Mouse (Mus musculus): ENCODE results near the gene Plxnc1. TPM values are rescaled to one million over a fixed set of nuclear protein-coding genes. Genes with fewer than 3 reads are reported as not detected.

Gene Plxnc1
- polyA plus RNA-seq, 1 experiment from 2014 or later, result 3.7 TPM

DNA sequence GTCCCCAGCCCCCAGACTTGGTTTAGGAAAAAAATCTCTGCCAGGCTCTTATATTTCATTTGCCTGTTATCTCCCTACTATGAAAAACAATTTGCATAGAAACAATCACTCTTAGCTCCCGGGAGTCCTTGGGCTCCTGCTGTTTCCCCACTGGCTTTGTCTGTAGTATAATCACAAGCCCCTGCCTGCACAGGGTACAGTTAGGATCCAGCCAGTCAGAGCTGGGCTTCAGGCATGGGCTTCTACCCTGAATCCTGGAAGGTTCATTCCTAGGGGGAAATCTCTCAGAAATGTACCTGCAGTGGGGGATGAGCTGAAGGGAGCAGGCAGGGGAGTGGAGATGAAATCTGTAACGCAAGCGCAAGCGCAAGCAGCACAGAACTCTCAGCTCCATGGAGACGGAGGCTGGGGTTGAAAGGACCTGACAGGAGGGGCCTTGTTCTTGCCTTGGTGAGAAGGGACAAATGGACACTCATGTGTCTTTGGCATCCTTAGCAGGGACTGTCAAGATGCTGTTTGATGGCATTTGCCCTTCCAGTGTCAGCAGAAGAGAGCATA, 33.7 kb upstream of the Plxnc1 start:
- no peak for DNase-seq (ENCODE audit: low spot score)
- no peaks in the 10 kb centered on the region for H3K27me3 ChIP-seq (replicated peaks; ENCODE audit: control insufficient read depth, insufficient read depth, low read length)
- H3K27ac ChIP-seq (replicated peaks; ENCODE audit: low read depth, low read length), result no peak overlapping the region
- no peak overlapping the region for H3K4me3 ChIP-seq (ENCODE audit: low read depth, low read length)
- H3K9ac ChIP-seq (ENCODE audit: low read depth, low read length), result no peak overlapping the region
- WGBS, result 43% methylated on average over 5 of the region's 5 CpGs
- H3K4me2 ChIP-seq (ENCODE audit: low read depth, low read length), result no peak overlapping the region
- no peaks in the 10 kb centered on the region for H3K36me3 ChIP-seq (ENCODE audit: control insufficient read depth, insufficient read depth, low read length)
- no peaks in the 10 kb centered on the region for H3K4me1 ChIP-seq (ENCODE audit: control insufficient read depth, insufficient read depth, low read length)
- H3K9me3 ChIP-seq (ENCODE audit: control insufficient read depth, low read length), result 0 out of 2 replicates have a peak, but pooled peaks cover 3% of the 10 kb centered on the region
- ATAC-seq (ENCODE audit: low read depth), result no peak

- WGBS, result 61% methylated on average over 5 of the region's 5 CpGs
These were observed 31.7 kb upstream of the Plxnc1 start for GRCm38 (mm10) chr10:94976329-94976728.

GRCm38 (mm10) chr10:94975099-94975496, 30.5 kb upstream of the Plxnc1 start:
- Histone ChIP-seq H3K27me3 (replicated peaks; ENCODE audit: control insufficient read depth, insufficient read depth, low read length) (no peaks in the 10 kb centered on the region), H3K27ac (replicated peaks; ENCODE audit: low read depth, low read length) (no peak overlapping the region), H3K36me3 (ENCODE audit: control insufficient read depth, insufficient read depth, low read length) (no peaks in the 10 kb centered on the region), H3K4me1 (ENCODE audit: control insufficient read depth, insufficient read depth, low read length) (no peaks in the 10 kb centered on the region), H3K9me3 (ENCODE audit: control insufficient read depth, low read length) (0 out of 2 replicates have a peak, but pooled peaks cover 6% of the 10 kb centered on the region), H3K4me2 (ENCODE audit: low read depth, low read length) (peak overlapping the region; percentile 20; the same call in 1 of the 2 replicates), H3K9ac (ENCODE audit: low read depth, low read length) (no peak overlapping the region), H3K4me3 (ENCODE audit: low read depth, low read length) (no peak overlapping the region)
- ATAC-seq (ENCODE audit: low read depth) (no peak), DNase-seq (ENCODE audit: low spot score) (peak; percentile 73)
- WGBS, result 29% methylated on average over 4 of the region's 4 CpGs

More at GRCm38 (mm10) chr10:94976329-94976728, 31.7 kb upstream of the Plxnc1 start:
- Histone ChIP-seq H3K4me2 (ENCODE audit: low read depth, low read length) (no peak overlapping the region), H3K27ac (replicated peaks; ENCODE audit: low read depth, low read length) (no peak overlapping the region), H3K27me3 (replicated peaks; ENCODE audit: control insufficient read depth, insufficient read depth, low read length) (no peaks in the 10 kb centered on the region), H3K9ac (ENCODE audit: low read depth, low read length) (no peak overlapping the region), H3K9me3 (ENCODE audit: control insufficient read depth, low read length) (0 out of 2 replicates have a peak, but pooled peaks cover 6% of the 10 kb centered on the region), H3K4me1 (ENCODE audit: control insufficient read depth, insufficient read depth, low read length) (no peaks in the 10 kb centered on the region), H3K36me3 (ENCODE audit: control insufficient read depth, insufficient read depth, low read length) (no peaks in the 10 kb centered on the region), H3K4me3 (ENCODE audit: low read depth, low read length) (no peak overlapping the region)
- ATAC-seq (ENCODE audit: low read depth) (no peak), DNase-seq (ENCODE audit: low spot score) (no peak)

GRCm38 (mm10) chr10:94974345-94975098, 29.9 kb upstream of the Plxnc1 start:
- 0 out of 2 replicates have a peak, but pooled peaks cover 6% of the 10 kb centered on the region for H3K9me3 ChIP-seq (ENCODE audit: control insufficient read depth, low read length)
- no peaks in the 10 kb centered on the region for H3K36me3 ChIP-seq (ENCODE audit: control insufficient read depth, insufficient read depth, low read length)
- no peak overlapping the region for H3K27ac ChIP-seq (replicated peaks; ENCODE audit: low read depth, low read length)
- ATAC-seq (ENCODE audit: low read depth) (no peak), DNase-seq (ENCODE audit: low spot score) (no peak)
- H3K4me3 ChIP-seq (ENCODE audit: low read depth, low read length), result no peak overlapping the region
- no peaks in the 10 kb centered on the region for H3K4me1 ChIP-seq (ENCODE audit: control insufficient read depth, insufficient read depth, low read length)
- WGBS, result 50% methylated on average over 9 of the region's 9 CpGs
- H3K27me3 ChIP-seq (replicated peaks; ENCODE audit: control insufficient read depth, insufficient read depth, low read length), result no peaks in the 10 kb centered on the region
- H3K9ac ChIP-seq (ENCODE audit: low read depth, low read length), result no peak overlapping the region
- peak overlapping the region; percentile 20; the same call in 1 of the 2 replicates for H3K4me2 ChIP-seq (ENCODE audit: low read depth, low read length)

DNA sequence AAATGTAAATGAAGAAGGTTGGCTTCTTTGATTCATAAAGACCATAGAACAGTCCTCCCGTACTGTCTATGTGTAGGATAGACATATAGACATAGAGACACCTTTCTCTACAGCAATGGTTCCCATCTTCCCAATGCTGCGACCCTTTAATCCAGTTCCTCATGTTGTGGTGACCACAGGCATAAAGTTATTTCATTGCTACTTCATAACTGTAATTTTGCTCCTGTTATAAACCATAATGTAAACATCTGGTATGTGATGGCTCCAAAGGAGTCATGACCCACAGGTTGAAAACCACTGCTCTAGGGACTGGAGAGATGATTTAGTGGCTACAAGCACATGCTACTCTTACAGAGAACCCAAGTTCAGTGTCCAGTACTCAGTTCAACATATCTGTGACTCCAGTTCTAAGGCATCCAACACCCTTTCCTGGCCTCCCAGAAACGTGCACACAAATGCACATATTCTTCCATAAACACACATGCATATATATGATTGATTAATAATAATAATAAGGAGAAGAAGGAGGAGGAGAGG, 27.1 kb upstream of the Plxnc1 start:
- Histone ChIP-seq H3K9me3 (ENCODE audit: control insufficient read depth, low read length) (0 out of 2 replicates have a peak, but pooled peaks cover 6% of the 10 kb centered on the region), H3K4me3 (ENCODE audit: low read depth, low read length) (no peak overlapping the region), H3K4me1 (ENCODE audit: control insufficient read depth, insufficient read depth, low read length) (no peaks in the 10 kb centered on the region), H3K9ac (ENCODE audit: low read depth, low read length) (no peak overlapping the region), H3K27me3 (replicated peaks; ENCODE audit: control insufficient read depth, insufficient read depth, low read length) (no peaks in the 10 kb centered on the region), H3K27ac (replicated peaks; ENCODE audit: low read depth, low read length) (no peak overlapping the region), H3K4me2 (ENCODE audit: low read depth, low read length) (no peak overlapping the region), H3K36me3 (ENCODE audit: control insufficient read depth, insufficient read depth, low read length) (no peaks in the 10 kb centered on the region)
- ATAC-seq (ENCODE audit: low read depth) (no peak), DNase-seq (ENCODE audit: low spot score) (no peak)
- 70% methylated on average over 3 of the region's 3 CpGs for WGBS

DNA sequence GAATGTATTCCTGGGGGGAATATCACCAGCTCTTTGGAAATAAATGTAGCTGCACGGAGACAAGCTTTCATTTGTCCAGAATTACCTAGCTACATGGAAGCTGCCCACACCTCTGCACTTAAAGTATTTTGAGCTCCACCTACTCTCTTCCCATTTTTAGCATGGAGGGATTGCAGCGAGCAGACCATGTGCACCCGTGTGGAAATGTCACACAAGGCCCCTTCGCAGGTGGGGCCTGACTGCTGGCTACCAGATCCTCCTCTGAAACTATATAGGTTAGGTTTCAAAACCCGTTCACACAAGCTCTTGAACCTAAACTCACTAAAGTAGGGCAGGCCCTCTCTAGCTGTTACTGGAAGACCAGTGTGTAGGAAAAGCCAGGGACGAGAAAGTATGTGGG, 25.6 kb upstream of the Plxnc1 start:
- peaks cover 6% of the 10 kb centered on the region; the same call in 1 of the 2 replicates for H3K9me3 ChIP-seq (ENCODE audit: control insufficient read depth, low read length)
- no peaks in the 10 kb centered on the region for H3K27me3 ChIP-seq (replicated peaks; ENCODE audit: control insufficient read depth, insufficient read depth, low read length)
- H3K4me1 ChIP-seq (ENCODE audit: control insufficient read depth, insufficient read depth, low read length), result no peaks in the 10 kb centered on the region
- no peak overlapping the region for H3K9ac ChIP-seq (ENCODE audit: low read depth, low read length)
- no peak overlapping the region for H3K4me2 ChIP-seq (ENCODE audit: low read depth, low read length)
- no peak overlapping the region for H3K27ac ChIP-seq (replicated peaks; ENCODE audit: low read depth, low read length)
- DNase-seq (ENCODE audit: low spot score), result no peak
- H3K36me3 ChIP-seq (ENCODE audit: control insufficient read depth, insufficient read depth, low read length), result no peaks in the 10 kb centered on the region
- no peak for ATAC-seq (ENCODE audit: low read depth)
- H3K4me3 ChIP-seq (ENCODE audit: low read depth, low read length), result no peak overlapping the region
- 62% methylated on average over 6 of the region's 6 CpGs for WGBS

DNA sequence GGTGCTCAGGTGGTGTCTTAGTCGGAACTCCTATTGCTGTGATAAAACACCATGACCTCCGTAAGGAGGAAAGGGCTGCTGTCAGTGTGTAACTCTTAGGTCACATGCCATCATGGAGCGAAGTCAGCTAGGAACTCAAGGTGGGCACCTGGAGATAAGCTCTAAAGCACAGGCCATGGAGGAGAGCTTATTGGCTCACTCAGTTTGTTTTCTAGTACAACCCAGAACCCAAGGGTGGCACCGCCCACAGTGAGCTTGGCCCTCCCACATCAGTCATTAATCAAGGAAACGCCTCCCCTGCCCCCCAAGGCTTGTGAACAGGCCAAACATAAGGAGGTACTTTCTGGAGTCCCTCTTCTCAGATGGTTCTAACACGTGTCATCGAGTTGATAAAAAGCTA, 22.8 kb upstream of the Plxnc1 start:
- H3K4me3 ChIP-seq (ENCODE audit: low read depth, low read length), result no peak overlapping the region
- ATAC-seq (ENCODE audit: low read depth), result no peak
- no peaks in the 10 kb centered on the region for H3K27me3 ChIP-seq (replicated peaks; ENCODE audit: control insufficient read depth, insufficient read depth, low read length)
- WGBS, result 84% methylated on average over 7 of the region's 7 CpGs
- H3K9me3 ChIP-seq (ENCODE audit: control insufficient read depth, low read length), result peaks cover 5% of the 10 kb centered on the region; the same call in 1 of the 2 replicates
- H3K4me1 ChIP-seq (ENCODE audit: control insufficient read depth, insufficient read depth, low read length), result no peaks in the 10 kb centered on the region
- no peak overlapping the region for H3K9ac ChIP-seq (ENCODE audit: low read depth, low read length)
- DNase-seq (ENCODE audit: low spot score), result no peak
- H3K36me3 ChIP-seq (ENCODE audit: control insufficient read depth, insufficient read depth, low read length), result no peaks in the 10 kb centered on the region
- H3K4me2 ChIP-seq (ENCODE audit: low read depth, low read length), result no peak overlapping the region
- H3K27ac ChIP-seq (replicated peaks; ENCODE audit: low read depth, low read length), result no peak overlapping the region

DNA sequence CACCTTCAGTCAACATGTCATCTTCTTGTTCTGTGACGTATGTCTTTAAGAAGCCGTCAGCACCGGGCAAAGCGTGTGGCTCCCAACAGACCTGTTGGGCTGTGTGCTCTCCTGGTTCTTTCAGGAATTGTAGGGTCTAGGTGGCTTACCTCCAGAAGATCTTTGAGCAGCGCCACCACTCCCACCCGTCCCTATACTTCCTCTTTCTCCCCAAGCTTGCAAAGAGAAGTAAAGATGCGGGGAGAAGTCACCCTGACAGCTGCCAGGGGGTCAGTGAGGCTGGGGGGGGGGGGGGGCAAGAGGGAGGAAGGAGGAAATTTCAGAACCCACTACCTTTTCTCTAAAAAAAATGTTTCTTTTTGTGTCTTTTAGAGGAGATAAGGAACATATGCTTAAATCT, 22.2 kb upstream of the Plxnc1 start:
- no peak for ATAC-seq (ENCODE audit: low read depth)
- Histone ChIP-seq H3K4me3 (ENCODE audit: low read depth, low read length) (no peak overlapping the region), H3K4me1 (ENCODE audit: control insufficient read depth, insufficient read depth, low read length) (no peaks in the 10 kb centered on the region), H3K4me2 (ENCODE audit: low read depth, low read length) (no peak overlapping the region), H3K27me3 (replicated peaks; ENCODE audit: control insufficient read depth, insufficient read depth, low read length) (no peaks in the 10 kb centered on the region), H3K9ac (ENCODE audit: low read depth, low read length) (no peak overlapping the region), H3K27ac (replicated peaks; ENCODE audit: low read depth, low read length) (no peak overlapping the region), H3K9me3 (ENCODE audit: control insufficient read depth, low read length) (peaks cover 5% of the 10 kb centered on the region; the same call in 1 of the 2 replicates), H3K36me3 (ENCODE audit: control insufficient read depth, insufficient read depth, low read length) (no peaks in the 10 kb centered on the region)
- DNase-seq (ENCODE audit: low spot score), result no peak
- 88% methylated on average over 7 of the region's 7 CpGs for WGBS

All from embryonic facial prominence, embryonic 14.5 days (tissue).